Mouse (Mus musculus) MEL (cell line): ENCODE measurements at regions not wholly inside any gene's neighbourhood (a gene's known extent, or its start where the extent isn't known, plus 50 kb on each side); places are given as distances from the start of the nearest gene placed in this dataset.

ENCODE experiments used
- CHD2 ChIP-seq: IDR thresholded peaks from 2 replicates; pipeline ENCODE4 v1.6.1; 2011; ENCODE audit warnings: low read length, improper control_type of control experiment
- CTCF ChIP-seq, 3 experiments: IDR thresholded peaks in 2 of 3; conservative IDR thresholded peaks in 1 of 3; 2 replicates each; pipeline ENCODE4 v1.5.1; 2011 to 2012; ENCODE audit warnings: low read length in 3 of 3, low read depth in 2 of 3, mild to moderate bottlenecking in 2 of 3, improper control_type of control experiment in 1 of 3, inconsistent platforms in 1 of 3, mixed read lengths in 1 of 3, moderate library complexity in 1 of 3; ENCODE audit not compliant: control insufficient read depth in 1 of 3, insufficient read depth in 1 of 3, poor library complexity in 1 of 3, severe bottlenecking in 1 of 3
- EP300 ChIP-seq, 2 experiments: IDR thresholded peaks; 2 replicates each; pipeline ENCODE4 v1.6.1; 2011; ENCODE audit warnings: improper control_type of control experiment in 2 of 2, low read length in 2 of 2, low read depth in 1 of 2, mild to moderate bottlenecking in 1 of 2
- ETS1 ChIP-seq: IDR thresholded peaks from 2 replicates; pipeline ENCODE4 v1.6.1; 2012; ENCODE audit warnings: low read depth, mild to moderate bottlenecking, inconsistent platforms, low read length, improper control_type of control experiment, moderate library complexity
- JUND ChIP-seq: IDR thresholded peaks from 2 replicates; pipeline ENCODE4 v1.6.1; 2011; ENCODE audit warnings: low read depth, mild to moderate bottlenecking, improper control_type of control experiment, low read length
- MAZ ChIP-seq: IDR thresholded peaks from 2 replicates; pipeline ENCODE4 v1.6.1; 2012; ENCODE audit warnings: low read depth, mild to moderate bottlenecking, inconsistent platforms, low read length, improper control_type of control experiment
- MYB ChIP-seq: IDR thresholded peaks from 2 replicates; pipeline ENCODE4 v1.6.1; 2011; ENCODE audit warnings: mild to moderate bottlenecking, low read depth, low read length, improper control_type of control experiment
- POLR2A ChIP-seq, 2 experiments: IDR thresholded peaks; 2 replicates each; pipeline ENCODE4 v1.6.1; 2011 to 2012; ENCODE audit warnings: low read length in 2 of 2, mild to moderate bottlenecking in 2 of 2, control low read depth in 1 of 2, improper control_type of control experiment in 1 of 2, low read depth in 1 of 2, moderate library complexity in 1 of 2; ENCODE audit not compliant: control insufficient read depth in 1 of 2, insufficient read depth in 1 of 2, poor library complexity in 1 of 2
- POLR2AphosphoS2 ChIP-seq: IDR thresholded peaks from 2 replicates; pipeline ENCODE4 v1.6.1; 2011; ENCODE audit warnings: low read length, improper control_type of control experiment
- RAD21 ChIP-seq: IDR thresholded peaks from 2 replicates; pipeline ENCODE4 v1.6.1; 2011; ENCODE audit warnings: mild to moderate bottlenecking, low read depth, low read length, improper control_type of control experiment
- SMC3 ChIP-seq: IDR thresholded peaks from 2 replicates; pipeline ENCODE4 v1.6.1; 2011; ENCODE audit warnings: low read depth, low read length, improper control_type of control experiment
- TAL1 ChIP-seq: IDR thresholded peaks from 2 replicates; pipeline ENCODE4 v1.6.1; 2012; ENCODE audit warnings: mild to moderate bottlenecking, inconsistent platforms, low read length, moderate library complexity, mixed read lengths
- TBP ChIP-seq: IDR thresholded peaks from 2 replicates; pipeline ENCODE4 v1.8.0; 2011; ENCODE audit warnings: low read depth, low read length, improper control_type of control experiment
- ZMIZ1 ChIP-seq: IDR thresholded peaks from 2 replicates; pipeline ENCODE4 v1.6.1; 2012; ENCODE audit warnings: low read depth, mild to moderate bottlenecking, inconsistent platforms, low read length, improper control_type of control experiment, moderate library complexity

GRCm38 (mm10) chr8:109248356-109248755, 245.5 kb upstream of the Pmfbp1 start:
- no peak for TF ChIP-seq JUND
- TF ChIP-seq SMC3 = no peak
- TF ChIP-seq EP300 (IDR thresholded peaks at IDR 0.05; ENCODE audit: low read depth in 1 of 2, low read length in 2 of 2) = no peak
- no peak for TF ChIP-seq CHD2
- TF ChIP-seq POLR2A (IDR thresholded peaks at IDR 0.05; ENCODE audit: control insufficient read depth in 1 of 2, insufficient read depth in 1 of 2, low read depth in 1 of 2, low read length in 2 of 2, poor library complexity in 1 of 2) = no peak
- TF ChIP-seq RAD21 = no peak
- no peak for TF ChIP-seq POLR2AphosphoS2
- no peak for TF ChIP-seq TAL1
- no peak for TF ChIP-seq CTCF (IDR thresholded peaks at IDR 0.05 in 2 of 3, conservative IDR thresholded peaks at IDR 0.05 in 1 of 3; ENCODE audit: control insufficient read depth in 1 of 3, insufficient read depth in 1 of 3, low read depth in 2 of 3, low read length in 3 of 3, poor library complexity in 1 of 3, severe bottlenecking in 1 of 3)
- TF ChIP-seq MYB = no peak
- no peak for TF ChIP-seq TBP
- no peak for TF ChIP-seq MAZ
- no peak for TF ChIP-seq ZMIZ1
- no peak for TF ChIP-seq ETS1
